Mouse (Mus musculus) small intestine, adult 2 months (tissue): ENCODE data around the gene E430018J23Rik.
"Not testable (repeated sequence)": the region's sequence is repeated elsewhere in the genome, so short reads cannot be mapped to it uniquely, and the experiment has no call there.

Experiments used
- CTCF ChIP-seq: fragments of 200-500 bp; IDR thresholded peaks from 2 replicates; pipeline ENCODE4 v1.5.1; 2012; ENCODE audit warnings: low read depth, mild to moderate bottlenecking, control low read depth, inconsistent platforms, low read length, moderate library complexity, mixed read lengths; ENCODE audit not compliant: insufficient replicate concordance, insufficient read length; ENCODE audit errors: extremely low read depth
- POLR2A ChIP-seq: fragments of 200-500 bp; IDR thresholded peaks from 2 replicates; pipeline ENCODE4 v1.6.1; 2012; ENCODE audit warnings: low read depth, mild to moderate bottlenecking, control low read depth, inconsistent platforms, low read length, moderate library complexity

- not testable (repeated sequence) for TF ChIP-seq POLR2A, CTCF
Measured at GRCm38 (mm10) chr7:127404101-127404500, 10.7 kb upstream of the E430018J23Rik start.
